Mouse (Mus musculus): Measurements from ENCODE around the gene Olfr1323.

Gene Olfr1323

GRCm38 (mm10) chrX:50019259-50019658 is at the start of gene Olfr1323:
Gene Olfr1323 (minus strand): TSS chrX:50019359.
- no peak for DNase-seq

DNA sequence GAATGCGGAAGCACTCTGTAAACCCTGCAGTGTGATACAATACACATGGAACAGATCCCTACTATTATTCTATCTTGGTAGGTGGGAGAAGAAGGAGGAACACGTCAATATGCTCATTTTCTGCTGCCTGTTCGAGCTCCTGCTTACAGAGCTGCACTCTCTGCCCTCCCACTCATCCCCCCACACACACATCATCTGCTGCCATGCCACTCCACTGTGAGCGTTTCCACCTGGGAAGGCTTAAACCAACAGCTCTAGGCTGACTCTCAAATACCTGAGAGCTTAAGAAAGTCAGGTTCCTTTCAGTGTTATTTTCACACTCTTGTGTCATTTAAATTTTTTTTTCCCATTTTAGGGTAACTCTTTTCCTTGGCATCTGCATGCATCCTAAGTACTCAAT is 6.9 kb downstream of the Olfr1323 start:
- no peak for DNase-seq

Data from kidney, adult 8-10 months (tissue).